Mouse (Mus musculus) MEL (cell line): Measurements from ENCODE around the gene Cdk17.

ENCODE experiments used
- CTCF ChIP-seq, 3 experiments: IDR thresholded peaks in 2 of 3; conservative IDR thresholded peaks in 1 of 3; 2 replicates each; pipeline ENCODE4 v1.5.1; 2011 to 2012; ENCODE audit warnings: low read length in 3 of 3, low read depth in 2 of 3, mild to moderate bottlenecking in 2 of 3, improper control_type of control experiment in 1 of 3, inconsistent platforms in 1 of 3, mixed read lengths in 1 of 3, moderate library complexity in 1 of 3; ENCODE audit not compliant: control insufficient read depth in 1 of 3, insufficient read depth in 1 of 3, poor library complexity in 1 of 3, severe bottlenecking in 1 of 3
- TAL1 ChIP-seq: IDR thresholded peaks from 2 replicates; pipeline ENCODE4 v1.6.1; 2012; ENCODE audit warnings: mild to moderate bottlenecking, inconsistent platforms, low read length, moderate library complexity, mixed read lengths

DNA sequence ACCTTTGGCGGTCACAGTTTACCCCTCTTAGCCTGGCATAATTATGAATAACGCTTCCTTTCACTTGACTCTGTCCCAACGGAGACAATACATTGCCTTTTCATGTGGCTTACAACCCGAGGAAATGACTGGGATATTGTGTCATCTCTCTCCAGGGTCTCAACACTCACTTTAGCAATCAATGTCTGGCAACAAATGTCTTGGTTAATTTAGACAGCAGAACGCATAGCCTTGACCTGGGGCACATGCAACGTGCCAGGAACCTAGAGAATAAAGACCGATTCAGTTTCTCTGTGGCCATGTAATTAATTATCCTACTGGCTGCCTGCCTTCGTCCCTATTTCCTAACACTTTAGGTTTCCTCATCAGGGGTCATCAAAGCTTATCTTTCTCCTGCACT, 49.3 kb upstream of the Cdk17 start:
- TF ChIP-seq CTCF (IDR thresholded peaks at IDR 0.05 in 2 of 3, conservative IDR thresholded peaks at IDR 0.05 in 1 of 3; ENCODE audit: control insufficient read depth in 1 of 3, insufficient read depth in 1 of 3, low read depth in 2 of 3, low read length in 3 of 3, poor library complexity in 1 of 3, severe bottlenecking in 1 of 3), result no peak
- TF ChIP-seq TAL1, result no peak
